Mouse (Mus musculus) MN1 (cell line): ENCODE results near the gene Nwd2.

ENCODE experiments used
- DNase-seq: peaks from one replicate; pipeline ENCODE4 v3.0.0-alpha.2; 2016; ENCODE audit warnings: low spot score

Nwd2 gene

DNA sequence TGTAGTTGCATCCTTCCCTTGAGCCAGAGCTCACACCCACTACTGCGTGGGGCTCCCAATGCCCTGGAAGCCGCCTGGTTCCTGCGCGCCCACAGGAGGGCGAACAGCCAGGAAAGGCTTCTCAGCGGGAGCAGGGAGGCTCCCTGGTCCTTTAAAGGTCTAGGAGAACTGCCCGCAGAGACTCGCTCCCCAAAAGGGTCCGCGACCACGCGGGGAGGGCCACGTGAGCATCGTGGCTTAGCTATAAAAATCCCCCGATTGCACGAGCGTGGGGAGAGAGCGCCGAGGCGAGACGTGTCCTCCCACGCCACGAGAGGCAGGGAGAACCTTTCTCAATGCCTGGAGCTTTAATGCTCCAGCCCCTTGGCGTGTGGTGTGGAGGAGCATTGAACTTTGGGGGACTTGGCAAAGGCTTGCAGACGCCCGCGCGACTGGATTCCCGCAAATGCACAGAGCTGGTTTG is at the start of gene Nwd2:
Gene Nwd2 (plus strand): TSS at position 33 of the 463 bp plus-strand sequence.
- no peak for DNase-seq

DNA sequence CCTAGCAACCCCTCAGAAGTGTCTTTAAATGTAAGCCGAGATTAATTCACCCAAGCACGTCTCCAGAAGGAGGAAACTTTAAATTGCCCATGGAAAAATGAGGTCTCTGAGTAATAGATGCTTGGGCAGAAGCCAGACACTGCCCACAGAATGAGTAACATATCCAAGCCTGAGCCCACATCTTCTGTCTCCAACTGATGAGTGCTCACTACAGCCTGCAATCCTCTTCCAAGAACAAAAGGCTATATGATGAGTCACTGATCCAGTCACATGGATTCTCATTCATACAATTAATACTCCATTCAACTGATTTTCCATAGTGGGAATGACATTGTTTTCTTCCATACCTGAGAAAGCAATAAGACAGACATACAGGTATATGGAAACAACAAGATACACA is 41.5 kb upstream of the Nwd2 start:
- DNase-seq = no peak

DNA sequence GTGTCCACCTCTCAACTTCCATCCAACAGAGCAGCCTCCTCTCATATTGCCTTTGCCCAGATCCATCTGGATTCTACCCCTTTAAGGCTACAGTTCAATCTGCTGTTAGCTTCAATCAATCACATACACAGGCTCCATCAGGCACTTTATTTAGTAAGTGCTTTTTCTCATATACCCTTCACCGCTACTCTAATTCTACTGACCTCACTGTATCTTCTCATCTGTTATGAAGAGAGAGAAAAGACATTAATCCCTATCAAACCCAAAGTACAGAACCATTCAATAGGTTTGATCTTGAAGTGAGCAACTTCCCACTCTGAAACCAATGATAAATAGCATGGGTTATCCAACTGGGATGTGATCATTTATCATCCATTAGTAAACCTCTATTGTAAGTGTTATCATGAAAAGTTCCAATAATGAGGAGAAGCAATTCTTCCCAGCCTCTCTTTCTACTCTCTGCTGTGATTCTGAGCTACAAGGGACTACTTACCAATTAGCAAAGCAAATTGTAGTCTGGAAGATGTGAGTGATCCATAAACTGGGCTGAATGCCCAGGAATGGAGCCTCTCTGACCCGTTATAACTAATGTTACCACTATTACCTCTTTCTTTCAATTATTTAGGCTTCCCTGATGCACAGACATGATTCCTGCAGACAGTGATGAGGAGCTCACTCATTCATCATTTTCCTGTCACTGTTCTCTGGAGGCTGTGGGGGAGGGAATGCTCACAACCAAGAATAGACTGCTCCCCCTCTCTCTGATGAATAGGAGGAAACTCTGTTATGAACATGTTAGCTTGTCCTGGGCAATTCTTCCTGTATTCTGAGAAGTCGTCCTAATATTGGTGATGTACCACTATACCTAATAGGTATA is 31.9 kb upstream of the Nwd2 start:
- DNase-seq = no peak

DNA sequence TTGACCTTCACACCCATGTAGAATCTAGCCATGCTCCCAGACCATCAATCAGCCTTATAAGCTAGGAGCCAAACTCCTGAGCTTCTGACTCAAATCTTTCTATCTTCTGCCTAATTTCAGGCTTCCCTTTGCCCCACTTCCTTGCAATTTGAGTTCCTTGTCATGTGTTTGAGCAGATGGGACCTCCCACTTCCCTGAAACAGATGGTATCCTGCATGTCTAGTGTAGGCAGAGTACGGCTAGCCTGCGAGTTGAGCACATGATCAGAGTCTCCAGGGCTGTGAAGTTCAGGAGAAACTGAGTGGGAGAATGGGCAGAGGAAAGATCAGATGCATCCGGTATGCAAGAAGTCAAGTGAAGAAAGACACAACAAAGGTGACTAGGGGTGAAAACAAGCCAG is 24.8 kb upstream of the Nwd2 start:
- no peak for DNase-seq

DNA sequence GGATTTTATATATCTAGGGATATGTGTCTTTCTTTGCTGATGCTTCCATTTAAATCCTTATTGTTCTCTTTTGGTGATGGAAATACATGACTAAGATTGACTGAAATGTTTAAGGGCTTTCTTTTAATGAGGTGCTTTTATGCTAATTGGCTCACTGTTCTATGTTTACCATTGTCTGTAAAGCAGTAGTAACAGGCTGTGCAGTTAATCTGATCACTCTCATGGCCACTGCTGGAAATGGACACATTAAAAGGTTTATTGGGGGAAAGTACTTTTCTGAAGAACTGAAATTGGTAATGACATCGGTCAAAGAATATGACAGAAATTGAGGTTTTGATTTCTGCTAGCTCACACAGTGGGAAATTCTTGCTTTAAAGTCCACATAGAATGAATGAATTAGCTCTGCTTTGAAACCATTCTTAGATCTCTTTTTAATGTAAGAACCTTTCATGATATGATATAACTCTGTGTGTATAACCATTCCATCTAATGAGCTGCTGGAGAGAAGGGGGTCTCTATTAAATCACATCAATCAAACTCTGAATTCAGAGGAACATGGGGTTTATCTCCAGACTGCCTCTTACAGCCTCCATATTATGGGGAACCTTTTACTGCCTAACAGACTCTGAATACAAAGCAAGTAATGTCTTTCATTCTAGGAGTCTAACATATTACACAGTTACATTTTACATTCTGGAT is 20.9 kb upstream of the Nwd2 start:
- no peak for DNase-seq

DNA sequence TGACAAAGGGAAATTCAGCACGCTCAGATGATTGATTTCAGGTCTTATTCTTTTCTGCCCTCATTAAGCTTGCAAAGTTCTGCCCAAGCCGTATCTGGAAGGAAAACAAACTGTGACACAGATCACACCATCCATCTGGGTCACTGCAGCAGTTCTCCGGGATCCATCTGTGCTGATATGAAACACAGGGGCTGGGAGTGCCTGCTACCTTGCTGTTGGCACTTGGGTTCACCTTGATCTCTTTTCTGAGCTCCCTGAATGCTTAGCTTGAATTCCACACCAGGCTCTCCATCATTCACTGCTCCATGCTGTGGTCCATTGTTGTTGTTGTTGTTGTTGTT is 20.4 kb upstream of the Nwd2 start:
- DNase-seq = no peak

DNA sequence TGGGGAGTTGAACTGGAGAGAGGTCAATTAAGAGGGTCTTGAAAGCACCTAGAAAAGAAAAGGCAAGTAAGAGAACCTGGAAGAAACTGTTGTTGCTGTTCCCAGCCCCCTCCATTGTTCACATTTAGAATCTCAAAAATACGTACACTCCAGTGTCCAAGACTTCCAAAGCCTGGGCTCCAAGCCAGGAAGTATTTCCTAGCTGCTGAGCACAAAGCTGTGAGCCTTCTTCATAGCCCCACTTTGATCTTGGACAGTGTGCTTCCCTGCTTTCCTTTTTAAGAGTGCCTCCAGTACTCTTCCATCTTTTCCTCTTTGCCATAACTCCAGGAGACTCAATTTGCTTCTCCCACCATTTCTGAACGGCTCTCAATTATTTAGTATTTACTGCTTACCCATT is 14.3 kb upstream of the Nwd2 start:
- no peak for DNase-seq

DNA sequence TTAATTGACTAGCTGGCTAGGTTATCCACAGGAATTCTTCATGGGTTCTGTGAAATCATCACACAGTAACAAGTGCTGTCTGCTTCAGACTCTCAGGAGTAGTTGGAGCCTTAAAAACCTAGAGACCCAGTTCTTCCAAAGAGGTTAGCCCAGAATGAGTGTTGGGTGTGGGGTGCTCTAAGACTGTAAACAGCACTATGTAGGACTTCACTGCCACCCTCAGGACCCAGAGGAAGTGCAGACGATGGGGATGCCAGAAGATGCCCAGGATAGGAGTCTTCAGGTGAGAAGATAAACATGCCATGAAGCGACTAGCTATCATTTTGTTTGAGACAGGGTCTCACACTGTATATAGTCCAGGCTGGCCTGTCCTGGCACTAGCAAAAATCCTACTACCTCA is 715 bp upstream of the Nwd2 start:
- DNase-seq = no peak

DNA sequence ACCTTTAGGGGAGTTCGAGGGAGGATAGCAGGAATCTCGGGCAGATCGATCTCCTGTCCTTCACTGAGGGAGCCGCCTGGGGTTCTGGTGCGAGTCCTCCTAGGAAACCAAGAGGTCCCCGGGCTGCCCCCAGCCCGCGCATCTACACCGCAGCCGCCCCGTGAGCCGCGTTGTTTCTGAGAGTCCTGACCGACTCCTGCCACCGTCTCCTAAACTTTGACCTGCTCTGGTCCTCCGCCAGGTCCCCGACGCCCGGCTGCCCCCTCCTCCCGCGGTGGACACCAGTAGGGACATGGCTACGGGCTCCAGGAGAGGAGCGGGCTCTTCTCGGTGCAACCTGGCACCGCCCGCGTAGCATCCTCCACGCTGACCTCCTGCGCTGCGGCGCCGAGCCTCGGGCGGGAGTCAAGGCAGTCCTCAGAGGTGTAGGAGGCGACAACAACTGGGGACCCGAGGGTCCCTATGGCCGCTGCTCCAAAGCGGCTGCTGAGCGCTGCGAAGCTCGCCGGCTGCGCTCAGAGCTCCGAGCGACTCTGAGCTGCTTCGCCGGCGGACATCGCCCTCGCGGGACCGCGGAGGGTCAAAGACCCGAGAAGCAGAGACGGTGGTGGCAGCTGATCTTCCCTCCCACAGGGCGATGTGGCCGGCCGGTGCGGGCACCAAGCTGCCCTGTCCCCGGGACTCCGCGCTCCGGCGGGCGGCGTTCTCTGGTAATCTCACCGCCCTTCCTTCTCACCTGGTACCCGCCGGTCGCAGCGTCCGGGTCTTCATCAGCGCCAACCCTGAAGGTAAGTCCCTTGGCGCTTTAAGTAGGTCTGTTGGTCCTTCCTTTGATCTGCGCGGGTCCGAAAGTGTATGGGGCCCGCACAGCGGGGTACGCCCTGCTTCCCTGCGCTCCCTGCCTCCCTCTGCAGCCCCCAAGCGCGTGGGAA is 897 bp downstream of the Nwd2 start:
- no peak for DNase-seq

DNA sequence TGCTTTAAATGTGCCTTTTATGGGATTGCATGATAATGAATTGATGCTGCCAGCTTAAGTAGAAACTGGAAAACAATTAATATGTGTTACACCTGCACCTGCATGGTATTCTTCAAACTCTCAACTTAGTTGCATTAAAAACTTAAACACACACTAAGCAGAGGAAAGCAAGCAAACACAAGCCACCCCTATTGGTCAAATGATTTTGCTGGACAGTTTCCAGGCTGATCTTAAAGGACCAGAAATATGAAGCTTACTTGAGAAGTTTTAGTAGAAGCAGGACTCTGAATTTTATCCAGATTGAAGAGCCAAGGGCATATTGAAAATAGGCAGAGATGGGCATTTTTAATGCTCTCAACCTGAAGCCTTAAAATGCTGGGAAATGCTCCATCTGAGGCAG is 2.9 kb downstream of the Nwd2 start:
- DNase-seq = no peak

DNA sequence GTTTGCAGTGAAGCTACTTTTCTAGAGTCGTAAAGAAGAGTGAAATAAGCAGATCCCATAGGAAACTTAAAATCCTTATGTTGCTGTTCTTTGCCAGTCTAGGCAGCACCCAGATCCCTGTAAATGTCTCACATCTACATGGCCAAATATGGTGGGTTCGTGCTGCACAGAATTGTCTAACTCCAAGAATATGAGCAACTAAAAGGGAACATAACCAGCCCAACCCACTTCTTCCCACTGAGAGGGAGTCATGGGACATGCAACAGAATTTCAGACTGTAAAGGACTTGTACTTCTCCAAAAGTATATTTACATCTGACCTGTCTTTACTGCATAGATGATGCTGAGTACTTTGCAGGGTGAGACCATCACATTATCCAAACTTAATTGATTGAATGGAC is 3.8 kb downstream of the Nwd2 start:
- DNase-seq = no peak

DNA sequence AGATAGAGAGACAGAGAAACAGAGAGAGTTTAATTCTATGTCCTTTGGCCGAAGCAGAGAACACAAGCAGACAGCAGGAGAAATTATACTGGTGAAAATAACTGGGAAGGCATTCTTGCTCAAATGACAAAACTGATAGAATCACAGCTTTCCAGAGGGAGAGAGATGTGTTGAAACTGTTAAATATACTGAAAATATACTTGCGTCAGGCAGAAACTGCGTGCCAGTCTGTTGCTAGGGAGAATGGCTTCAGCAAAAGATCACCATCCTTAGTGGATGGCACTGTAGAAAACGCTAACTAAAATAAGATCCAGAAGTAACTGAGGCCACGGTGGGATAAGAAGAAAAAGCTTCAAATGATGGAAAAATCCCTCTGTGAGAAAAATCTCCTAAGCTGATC is 18.0 kb downstream of the Nwd2 start:
- no peak for DNase-seq

DNA sequence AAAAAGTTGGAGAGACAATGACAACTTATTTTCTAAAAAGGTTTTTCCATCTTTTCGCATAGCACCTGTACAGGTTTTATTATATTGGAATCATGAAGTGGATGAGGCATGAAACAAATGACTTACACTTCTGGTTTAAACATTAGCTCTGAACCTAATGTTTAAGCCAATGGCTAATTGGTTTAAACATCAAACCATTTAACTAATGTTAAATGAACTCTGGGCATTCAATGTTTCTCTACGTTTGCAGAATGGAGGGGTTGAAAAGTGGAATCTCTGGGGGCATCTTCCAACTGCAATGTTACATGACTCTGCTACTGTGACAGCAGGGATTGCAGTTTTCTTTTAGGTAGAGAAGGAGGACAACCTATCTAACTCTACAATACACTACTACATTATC is 27.0 kb downstream of the Nwd2 start:
- DNase-seq = no peak

DNA sequence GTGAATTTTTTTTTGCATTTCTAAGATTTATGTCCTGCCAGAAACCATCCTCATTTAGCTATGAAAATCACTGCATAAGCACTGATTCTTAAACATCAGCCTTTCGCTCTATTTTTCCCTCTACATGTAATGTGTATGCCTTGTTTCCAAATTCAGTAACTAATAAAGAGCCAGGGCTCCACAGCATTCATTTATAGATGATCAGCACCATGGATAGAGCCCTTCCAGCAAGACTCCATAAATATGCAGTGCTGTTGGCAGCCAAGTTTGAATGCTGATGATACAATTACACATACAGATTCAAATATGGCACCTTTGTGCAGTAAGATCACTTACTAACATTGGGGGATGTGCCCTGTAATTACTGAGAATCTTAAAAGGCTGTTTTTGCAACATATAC is 40.2 kb downstream of the Nwd2 start:
- DNase-seq = no peak

DNA sequence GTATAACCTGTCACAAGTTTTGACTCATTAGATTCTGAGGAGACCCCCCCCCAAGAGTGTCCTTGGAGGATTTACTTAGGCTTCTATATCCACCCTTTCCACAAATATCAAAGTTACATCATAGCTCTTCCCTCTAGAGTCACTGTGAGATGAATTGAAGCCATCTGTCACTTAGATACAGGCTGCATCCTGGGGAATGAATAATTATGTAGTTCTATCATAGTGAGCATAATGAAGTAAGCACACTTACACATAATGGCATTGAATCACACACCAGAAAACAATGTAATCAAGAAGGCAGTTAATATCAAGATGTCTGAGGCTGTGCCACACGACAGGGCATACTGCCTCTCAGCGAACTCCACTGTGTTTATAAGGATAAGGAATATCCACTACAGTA is 47.9 kb downstream of the Nwd2 start:
- no peak for DNase-seq

DNA sequence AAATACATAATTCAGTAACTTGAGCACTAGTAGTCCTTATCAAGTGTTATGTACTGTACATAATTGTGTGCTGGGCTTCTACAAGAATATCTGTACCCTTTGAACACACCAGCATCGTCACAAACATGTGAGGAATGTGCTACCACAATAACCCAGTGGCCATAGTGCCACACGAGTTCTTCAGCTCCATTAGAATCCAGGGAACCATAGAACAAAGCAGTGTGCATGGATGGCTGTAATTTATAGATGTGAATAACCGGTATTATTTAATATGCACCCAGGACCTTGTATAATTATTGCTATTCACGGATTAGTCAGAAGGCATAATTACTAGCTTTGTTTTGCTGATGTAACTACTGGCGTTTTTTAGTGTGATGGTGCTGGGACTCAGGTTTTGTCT is 48.3 kb downstream of the Nwd2 start:
- DNase-seq = no peak

DNA sequence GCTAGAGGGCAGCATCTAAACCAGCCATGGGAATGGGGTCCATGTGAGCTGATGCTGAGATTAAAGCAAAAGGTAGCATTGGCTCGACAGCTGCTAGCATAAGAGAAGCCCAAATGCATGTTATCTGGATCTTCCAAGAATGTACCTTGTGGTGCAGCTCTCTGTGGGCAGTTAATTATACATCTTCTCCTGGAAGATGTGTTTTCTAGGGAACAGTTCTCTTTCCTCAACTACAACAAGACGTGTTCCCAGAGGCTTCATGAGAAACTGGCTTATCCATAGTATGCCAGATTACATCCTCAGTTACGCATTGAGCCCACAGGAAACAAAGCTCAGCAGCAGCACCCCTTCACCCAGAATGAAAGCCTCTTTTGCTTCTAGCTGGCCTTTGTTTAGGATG is 80.1 kb downstream of the Nwd2 start:
- DNase-seq = no peak

DNA sequence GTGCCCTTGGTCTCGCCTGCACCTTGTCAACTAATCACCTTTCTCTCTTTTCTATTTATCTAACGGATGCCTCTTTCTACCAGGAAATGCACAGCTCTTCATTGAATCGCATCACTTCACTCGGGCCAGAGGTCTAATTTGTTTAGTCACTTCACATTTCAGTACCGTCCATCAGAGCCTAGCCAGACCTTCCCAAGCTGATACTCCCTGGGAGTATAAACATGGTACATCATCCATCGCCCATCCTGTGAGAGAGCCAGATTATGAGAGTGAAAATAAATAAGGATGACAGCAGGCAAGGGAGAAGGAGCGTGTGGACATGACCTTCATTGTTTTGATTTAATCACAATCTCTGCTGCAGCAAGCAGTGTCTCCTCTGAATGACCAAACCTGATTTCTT is 86.6 kb downstream of the Nwd2 start:
- DNase-seq = no peak

DNA sequence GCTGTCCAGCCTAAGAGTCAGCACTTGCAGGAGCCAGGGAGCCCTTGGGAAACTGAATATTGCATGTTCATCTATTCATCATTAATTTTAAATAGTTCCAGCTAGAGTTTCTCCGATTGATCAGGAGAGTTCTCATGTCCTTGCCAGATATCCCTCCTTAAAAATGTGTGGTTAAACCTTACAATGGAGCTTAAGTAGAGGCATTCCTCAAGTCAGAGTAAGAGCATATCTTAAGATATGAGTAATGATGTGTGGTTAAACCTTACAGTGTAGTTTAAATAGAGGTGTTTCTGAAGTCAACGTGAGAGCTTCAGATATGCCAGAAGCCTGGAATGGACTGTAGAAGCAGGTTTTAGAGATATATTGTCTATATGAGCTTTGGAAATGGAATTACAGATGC is 94.5 kb downstream of the Nwd2 start:
- no peak for DNase-seq

DNA sequence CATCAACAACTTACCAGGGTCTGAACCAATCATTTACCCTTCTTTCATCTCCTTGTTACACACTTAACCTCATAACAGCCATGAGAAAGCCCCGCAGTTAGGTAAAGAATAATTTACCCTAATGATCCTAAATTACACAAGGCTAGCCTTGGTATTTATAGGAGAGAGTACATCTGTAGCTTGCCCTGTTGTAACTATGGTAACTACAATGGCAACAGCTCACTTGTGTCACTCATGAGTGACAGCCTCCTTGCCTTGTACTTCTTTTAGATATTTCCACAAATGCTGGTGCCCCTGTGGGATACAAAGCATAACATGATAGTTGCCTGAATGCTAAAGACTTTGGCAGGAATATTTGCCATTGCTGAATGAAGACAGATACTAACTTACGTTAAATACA is 99.4 kb downstream of the Nwd2 start:
- no peak for DNase-seq

DNA sequence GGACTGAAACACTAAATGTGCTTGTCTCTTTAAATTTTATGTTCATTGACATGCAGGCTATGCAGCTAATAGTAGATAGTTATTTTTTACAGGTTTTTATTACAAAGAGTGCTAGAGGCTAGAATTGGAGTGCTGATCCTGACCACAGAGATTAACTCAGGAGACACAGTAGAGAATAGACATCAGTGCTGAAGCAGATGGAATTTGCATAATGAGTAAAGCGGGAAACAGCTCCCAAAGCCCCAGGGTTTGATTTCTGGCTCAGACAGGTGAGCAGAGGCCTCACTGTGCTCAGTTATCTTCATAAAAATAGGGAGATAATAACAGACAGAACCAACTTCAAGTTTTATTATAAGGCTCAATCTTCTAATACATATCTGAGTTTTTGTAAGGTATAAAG is 99.9 kb downstream of the Nwd2 start:
- no peak for DNase-seq

DNA sequence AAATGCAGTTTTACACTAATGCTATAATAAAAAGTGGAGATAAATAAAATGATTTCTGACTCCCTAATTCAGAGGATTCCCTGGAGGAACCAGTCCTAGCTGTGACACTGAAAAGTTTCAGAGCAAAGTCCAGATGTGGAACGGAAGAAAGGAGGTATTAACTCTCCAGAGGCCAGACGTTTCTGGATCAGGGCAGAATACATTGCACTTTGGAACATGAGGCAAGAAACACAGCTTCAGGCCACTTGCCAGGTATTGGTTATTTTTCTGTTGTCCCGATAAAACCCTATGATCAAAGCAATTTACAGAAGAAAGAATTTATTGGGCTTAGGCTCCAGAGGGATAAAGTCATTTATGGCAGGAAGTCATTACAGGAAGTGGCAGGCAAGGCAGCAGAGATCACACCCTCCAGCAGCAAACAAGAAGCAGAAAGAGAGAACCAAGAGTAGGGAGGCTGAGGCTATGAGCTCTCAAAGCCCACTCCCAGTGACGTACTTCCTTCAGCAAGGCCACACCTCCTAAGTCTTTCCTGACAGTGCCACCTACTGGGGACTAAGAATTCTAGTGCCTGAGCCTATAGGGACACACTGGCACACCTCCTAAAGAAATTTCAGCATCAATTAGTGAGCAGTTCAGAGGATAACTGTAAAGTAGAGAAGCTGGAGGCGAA is 106.3 kb downstream of the Nwd2 start:
- DNase-seq = no peak
